Mouse (Mus musculus): ENCODE results near the gene Pdcd1lg2.

Pdcd1lg2 gene

GRCm38 (mm10) chr19:29410619-29411018 lies at the start of gene Pdcd1lg2:
Pdcd1lg2 (plus strand) TSS chr19:29410919.
- no peak for DNase-seq

GRCm38 (mm10) chr19:29361468-29362130 lies 49.1 kb upstream of the Pdcd1lg2 start:
- DNase-seq = peak; percentile 93

GRCm38 (mm10) chr19:29362173-29362930 lies 48.4 kb upstream of the Pdcd1lg2 start:
- no peak for DNase-seq

GRCm38 (mm10) chr19:29363557-29363956 lies 47.2 kb upstream of the Pdcd1lg2 start:
- DNase-seq = no peak

- DNase-seq = no peak
Observed at GRCm38 (mm10) chr19:29364076-29364475, 46.6 kb upstream of the Pdcd1lg2 start.

GRCm38 (mm10) chr19:29365105-29365504 lies 45.6 kb upstream of the Pdcd1lg2 start:
- DNase-seq = peak; percentile 22

- peak; percentile 27 for DNase-seq
Observed at GRCm38 (mm10) chr19:29366226-29366968, 44.3 kb upstream of the Pdcd1lg2 start.

GRCm38 (mm10) chr19:29366969-29367622 lies 43.6 kb upstream of the Pdcd1lg2 start, which contains the start of the genes Plgrkt and Cd274:
Plgrkt (minus strand) TSS chr19:29367390.
Cd274 (plus strand) TSS chr19:29367455.
- peak; percentile 89 for DNase-seq

GRCm38 (mm10) chr19:29368041-29368440 lies 42.7 kb upstream of the Pdcd1lg2 start:
- no peak for DNase-seq

GRCm38 (mm10) chr19:29368671-29369309 lies 41.9 kb upstream of the Pdcd1lg2 start:
- no peak for DNase-seq

GRCm38 (mm10) chr19:29370112-29370511 lies 40.6 kb upstream of the Pdcd1lg2 start:
- DNase-seq = no peak

- no peak for DNase-seq
Observed at GRCm38 (mm10) chr19:29370545-29371283, 40.0 kb upstream of the Pdcd1lg2 start.

- DNase-seq = no peak
Observed at GRCm38 (mm10) chr19:29371284-29372081, 39.2 kb upstream of the Pdcd1lg2 start.

GRCm38 (mm10) chr19:29372138-29372537 lies 38.6 kb upstream of the Pdcd1lg2 start:
- DNase-seq = no peak

- DNase-seq = no peak
Observed at GRCm38 (mm10) chr19:29372621-29373020, 38.1 kb upstream of the Pdcd1lg2 start.

GRCm38 (mm10) chr19:29373438-29373837 lies 37.3 kb upstream of the Pdcd1lg2 start:
- DNase-seq = no peak

- DNase-seq = no peak
Observed at GRCm38 (mm10) chr19:29374947-29375346, 35.8 kb upstream of the Pdcd1lg2 start.

- no peak for DNase-seq
Observed at GRCm38 (mm10) chr19:29376382-29376781, 34.3 kb upstream of the Pdcd1lg2 start.

- no peak for DNase-seq
Observed at GRCm38 (mm10) chr19:29379839-29380603, 30.7 kb upstream of the Pdcd1lg2 start.

GRCm38 (mm10) chr19:29383368-29383767 lies 27.4 kb upstream of the Pdcd1lg2 start:
- DNase-seq = no peak

Data from kidney, postnatal 10 days (tissue).